8 mouse cellular contexts compared by ENCODE assay signal in genomic region chr2:10080310-10081010, GRCm38 (mm10). TPM values are rescaled to one million over a fixed set of nuclear protein-coding genes. Genes with fewer than 3 reads are reported as not detected.
A peak's percentile ranks its signal among the peaks of the same experiment; 100 is the strongest.
DNase-seq lines count a peak whose midpoint lies in the region; ATAC-seq and TF ChIP-seq lines count a peak whose summit lies in the region.

Gene Atp5c1, minus strand, starts transcription at chr2:10080510.
Gene Kin, plus strand, starts transcription at chr2:10080593.

- WGBS in hindbrain, embryonic 10.5 days: under 1% methylated on average over 61 of the region's 61 CpGs
- 1% methylated on average over 59 of the region's 61 CpGs for WGBS in lung, postnatal 0 days

- peak; percentile 58 for TF ChIP-seq CTCF in lung, postnatal 0 days (IDR thresholded peaks at IDR 0.05)

- peak within 1 kb of the TSS; percentile 98 for H3K9ac ChIP-seq in lung, postnatal 0 days (replicated peaks; ENCODE audit: low read depth)

- H3K4me3 ChIP-seq in hindbrain, embryonic 10.5 days: peak within 1 kb of the TSS; percentile 84
- H3K4me3 ChIP-seq in lung, postnatal 0 days (ENCODE audit: low read depth, low read length): peak within 1 kb of the TSS; percentile 79

- no peak for TF ChIP-seq EP300 in lung, postnatal 0 days (IDR thresholded peaks at IDR 0.05)

- no peaks in the 10 kb centered on the region for H3K9me3 ChIP-seq in hindbrain, embryonic 10.5 days
- no peaks in the 10 kb centered on the region for H3K9me3 ChIP-seq in lung, postnatal 0 days (ENCODE audit: low read length)

- no peaks in the 10 kb centered on the region for H3K27me3 ChIP-seq in hindbrain, embryonic 10.5 days (ENCODE audit: insufficient read depth, poor library complexity, severe bottlenecking)
- H3K27me3 ChIP-seq in lung, postnatal 0 days (replicated peaks; ENCODE audit: insufficient read depth, low read length): no peaks in the 10 kb centered on the region

- peak; percentile 87 for DNase-seq in MEL-GATA-1-ER (ENCODE audit: extremely low read depth, low read depth)
- peak; percentile 96 for DNase-seq in cerebellum, adult 8-10 months
- DNase-seq in forelimb bud, embryonic 11.5 days (ENCODE audit: low read depth, low spot score): peak; percentile 97
- peak; percentile 98 for DNase-seq in hindbrain, embryonic 10.5 days (ENCODE audit: low spot score)
- peak; percentile 96 for DNase-seq in layer of hippocampus, adult 9-11 months
- peak; percentile 99 for DNase-seq in lung, postnatal 0 days (ENCODE audit: low spot score)
- DNase-seq in ovary, postnatal 14 days (ENCODE audit: low spot score): peak; percentile 92
- peak; percentile 98 for DNase-seq in thymus, postnatal 14 days

- ATAC-seq in lung, postnatal 0 days: peak; percentile 98

- peaks cover 38% of the 10 kb centered on the region for H3K36me3 ChIP-seq in hindbrain, embryonic 10.5 days
- no peaks in the 10 kb centered on the region for H3K36me3 ChIP-seq in lung, postnatal 0 days (ENCODE audit: insufficient read depth, low read length)

- H3K4me2 ChIP-seq in lung, postnatal 0 days (replicated peaks; ENCODE audit: low read depth, low read length): peak within 1 kb of the TSS; percentile 65

- H3K4me1 ChIP-seq in hindbrain, embryonic 10.5 days (replicated peaks): peaks cover 25% of the 10 kb centered on the region
- peaks cover 11% of the 10 kb centered on the region; the same call in 1 of the 2 replicates for H3K4me1 ChIP-seq in lung, postnatal 0 days (ENCODE audit: insufficient read depth, low read depth, low read length)

- peak within 1 kb of the TSS; percentile 96 for H3K27ac ChIP-seq in hindbrain, embryonic 10.5 days
- H3K27ac ChIP-seq in lung, postnatal 0 days (ENCODE audit: low read length): peak within 1 kb of the TSS; percentile 88

RNA-seq across cellular contexts. Expression of gene Atp5c1, which starts in this region (rescaled TPM):
- polyA plus RNA-seq in hindbrain, embryonic 10.5 days (2016; fragmentation: Nextera tagmentation; extraction: Ambion mirVana): 487 TPM in 2 replicates
- 352 TPM in 2 replicates for polyA plus RNA-seq in lung, postnatal 0 days (2015; fragmentation: Nextera tagmentation; extraction: Ambion mirVana)

RNA-seq across cellular contexts. Expression of gene Kin, which starts in this region (rescaled TPM):
- 30.3 and 35.5 TPM in 2 replicates for polyA plus RNA-seq in hindbrain, embryonic 10.5 days (2016; fragmentation: Nextera tagmentation; extraction: Ambion mirVana)
- polyA plus RNA-seq in lung, postnatal 0 days (2015; fragmentation: Nextera tagmentation; extraction: Ambion mirVana): 21.2 and 24.0 TPM in 2 replicates

Comparison
In these comparisons a context has a peak if more than half of its experiments do, and no peak if none do; other contexts are left out.
1. Peak in every context shown above with its lines: DNase-seq, ATAC-seq, H3K4me3 ChIP-seq and H3K27ac ChIP-seq.